Mouse (Mus musculus) adrenal gland (tissue): ENCODE measurements around the gene Vmn2r117.
"Not testable (repeated sequence)": the region's sequence is repeated elsewhere in the genome, so short reads cannot be mapped to it uniquely, and the experiment has no call there.

Experiments used
- intact Hi-C: fragments of 180-260 bp; cut with DNase I; formaldehyde crosslinking; loops from one replicate; pipeline ENCODE4 v1.15.1; 2025
- long read RNA-seq, 2 experiments: library from polyadenylated mRNA; unstranded; transcript quantifications; one replicate each; pipeline ENCODE4 v2.0.0; 2020; ENCODE audit warnings: borderline replicate concordance in 1 of 2; ENCODE audit not compliant: insufficient replicate concordance in 1 of 2

The Vmn2r117 gene
- long read RNA-seq, experiment 1 = 0 reads
- long read RNA-seq, experiment 2 = 0 reads

DNA sequence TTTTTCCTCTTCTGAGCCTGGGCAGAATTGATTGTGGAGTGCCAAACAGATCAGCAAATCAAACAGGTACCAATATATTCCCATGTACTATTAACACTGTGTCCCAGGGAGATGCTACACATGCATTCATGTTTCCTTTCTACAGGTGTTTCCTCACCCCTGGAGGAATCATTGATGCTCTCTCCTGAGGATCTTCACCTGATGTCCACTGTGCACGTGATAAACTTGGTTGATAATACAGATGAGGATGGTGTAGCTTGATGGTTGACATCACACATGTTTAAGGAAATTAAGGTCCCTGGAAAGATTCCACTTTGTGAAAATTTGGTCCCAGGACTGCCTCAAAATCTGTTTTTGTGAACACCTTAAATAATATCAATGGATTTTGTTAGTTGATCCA is at the start of gene Vmn2r117:
Gene Vmn2r117, minus strand, starts transcription at position 101 of the 400 bp plus-strand sequence.
- intact Hi-C loops = not testable (repeated sequence)

- intact Hi-C loops = not testable (repeated sequence)
These were observed 43.6 kb upstream of the Vmn2r117 start for GRCm38 (mm10) chr17:23522941-23523732.

GRCm38 (mm10) chr17:23518701-23519423 is 39.4 kb upstream of the Vmn2r117 start:
- intact Hi-C loops = no loop called here

DNA sequence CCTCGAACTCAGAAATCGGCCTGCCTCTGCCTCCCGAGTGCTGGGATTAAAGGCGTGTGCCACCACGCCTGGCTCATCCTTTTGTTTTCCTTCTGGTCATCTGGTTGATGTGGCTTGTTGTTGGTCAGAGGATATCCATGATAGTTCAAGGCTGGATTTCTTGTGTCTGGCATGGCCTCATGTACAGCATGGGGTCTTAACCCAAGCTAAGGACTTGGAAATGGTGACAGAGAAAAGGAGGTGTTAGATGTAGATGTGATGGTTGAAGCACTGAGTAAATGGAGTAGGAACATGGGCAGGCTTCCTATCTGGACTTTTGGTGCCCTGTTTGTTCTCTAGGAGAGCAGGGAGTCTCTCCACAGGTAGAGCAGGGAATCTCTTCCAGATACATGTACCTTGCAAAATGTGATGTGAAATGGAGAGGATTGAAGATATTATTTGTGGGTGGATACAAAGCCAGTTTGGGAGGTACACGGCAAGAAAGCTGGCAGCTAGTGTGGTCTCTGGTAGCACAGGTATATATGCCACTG is 46.3 kb downstream of the Vmn2r117 start:
- intact Hi-C loops = loop anchor here (2.0 kb wide), 1 partner anchor 80 kb away; no protein-coding TSS in a partner anchor
